Mouse (Mus musculus): ENCODE results near the gene Aox3.

- TF ChIP-seq GABPA (IDR thresholded peaks at IDR 0.05; ENCODE audit: low read depth, low read length) (no peak), POLR2A (IDR thresholded peaks at IDR 0.05; ENCODE audit: control insufficient read depth in 1 of 2, insufficient read depth in 1 of 2, low read depth in 1 of 2, low read length in 2 of 2, poor library complexity in 1 of 2) (no peak), TBP (IDR thresholded peaks at IDR 0.05; ENCODE audit: low read depth, low read length) (no peak), EP300 (IDR thresholded peaks at IDR 0.05; ENCODE audit: low read depth in 1 of 2, low read length in 2 of 2) (no peak), ETS1 (IDR thresholded peaks at IDR 0.05; ENCODE audit: low read depth, low read length) (no peak), RCOR1 (IDR thresholded peaks at IDR 0.05; ENCODE audit: low read depth, low read length) (no peak), USF2 (IDR thresholded peaks at IDR 0.05; ENCODE audit: borderline replicate concordance in 1 of 2, insufficient read depth in 1 of 2, low read depth in 1 of 2, low read length in 2 of 2) (no peak), CTCF (IDR thresholded peaks at IDR 0.05 in 2 of 3, conservative IDR thresholded peaks at IDR 0.05 in 1 of 3; ENCODE audit: control insufficient read depth in 1 of 3, insufficient read depth in 1 of 3, low read depth in 2 of 3, low read length in 3 of 3, poor library complexity in 1 of 3, severe bottlenecking in 1 of 3) (no peak), ZNF384 (IDR thresholded peaks at IDR 0.05; ENCODE audit: low read depth, low read length) (no peak), POLR2AphosphoS2 (IDR thresholded peaks at IDR 0.05; ENCODE audit: low read length) (no peak), UBTF (IDR thresholded peaks at IDR 0.05; ENCODE audit: borderline replicate concordance, insufficient read depth, low read depth, low read length) (no peak)
These were observed 82.6 kb downstream of the Aox3 start for GRCm38 (mm10) chr1:58195541-58195940.

All from MEL (cell line).